Mouse (Mus musculus) C2C12 (cell line): ENCODE results near the gene Gpr63.

Experiments used
- CEBPB ChIP-seq: IDR thresholded peaks from one replicate; pipeline ENCODE4 v1.6.1; 2011; ENCODE audit warnings: low read depth, mild to moderate bottlenecking, control low read depth, moderate library complexity
- MAX ChIP-seq: IDR thresholded peaks from one replicate; pipeline ENCODE4 v1.6.1; 2011; ENCODE audit warnings: mild to moderate bottlenecking, control low read depth
- MYOG ChIP-seq: IDR thresholded peaks from one replicate; pipeline ENCODE4 v1.6.1; 2011; ENCODE audit not compliant: control insufficient read depth, insufficient read length; ENCODE audit errors: extremely low read depth

- no peak for TF ChIP-seq MAX
- TF ChIP-seq CEBPB = no peak
- TF ChIP-seq MYOG = no peak
These were observed 19.4 kb downstream of the Gpr63 start for GRCm38 (mm10) chr4:24985612-24986011.
